ENCODE assay signal across 17 mouse cellular contexts in genomic region chr12:17725592-17725991, GRCm38 (mm10). TPM values are rescaled to one million over a fixed set of nuclear protein-coding genes. Genes with fewer than 3 reads are reported as not detected.
A peak's percentile ranks its signal among the peaks of the same experiment; 100 is the strongest.
DNase-seq lines count a peak whose midpoint lies in the region; ATAC-seq and TF ChIP-seq lines count a peak whose summit lies in the region.
"Had no signal": no experiment of that assay in that cellular context is flagged by ENCODE, and none has a peak within 500 bp of the region (broad histone marks: within the 10 kb centered on the region; RNA-seq: fewer than 3 reads in every experiment).

No protein-coding gene starts in this region.

- TF ChIP-seq CTCF in lung, postnatal 0 days (IDR thresholded peaks at IDR 0.05): no peak

- peak overlapping the region; percentile 72 for H3K27ac ChIP-seq in heart, embryonic 10.5 days
- peak overlapping the region; percentile 85; the same call in 1 of the 2 replicates for H3K27ac ChIP-seq in lung, postnatal 0 days (ENCODE audit: low read length)
- H3K27ac ChIP-seq in liver, embryonic 11.5 days (ENCODE audit: low read depth, low read length): peak overlapping the region; percentile 82
- peak overlapping the region; percentile 83 for H3K27ac ChIP-seq in stomach, embryonic 16.5 days (ENCODE audit: low read length)
- H3K27ac ChIP-seq: heart, embryonic 13.5 days; neural tube, embryonic 12.5 days had no signal

- no peak overlapping the region for H3K4me2 ChIP-seq in lung, postnatal 0 days (replicated peaks; ENCODE audit: low read depth, low read length)
- H3K4me2 ChIP-seq in liver, embryonic 11.5 days: peak overlapping the region; percentile 45
- no peak overlapping the region for H3K4me2 ChIP-seq in stomach, embryonic 16.5 days (ENCODE audit: low read depth, low read length)
- H3K4me2 ChIP-seq: heart, embryonic 13.5 days; neural tube, embryonic 12.5 days had no signal

- no peak overlapping the region for H3K9ac ChIP-seq in lung, postnatal 0 days (replicated peaks; ENCODE audit: low read depth)
- H3K9ac ChIP-seq in liver, embryonic 11.5 days (ENCODE audit: low read depth, low read length): peak overlapping the region; percentile 49
- peak overlapping the region; percentile 48 for H3K9ac ChIP-seq in stomach, embryonic 16.5 days (ENCODE audit: low read length)
- H3K9ac ChIP-seq: forebrain, postnatal 0 days; heart, embryonic 13.5 days; neural tube, embryonic 12.5 days had no signal

- H3K4me1 ChIP-seq in heart, embryonic 10.5 days: peaks cover 45% of the 10 kb centered on the region
- H3K4me1 ChIP-seq in lung, postnatal 0 days (ENCODE audit: insufficient read depth, low read depth, low read length): peaks cover 38% of the 10 kb centered on the region
- H3K4me1 ChIP-seq in liver, embryonic 11.5 days (replicated peaks; ENCODE audit: control insufficient read depth, insufficient read depth, low read length): peaks cover 52% of the 10 kb centered on the region
- peaks cover 47% of the 10 kb centered on the region for H3K4me1 ChIP-seq in stomach, embryonic 16.5 days (ENCODE audit: control insufficient read depth, insufficient read depth, low read length)

- no peaks in the 10 kb centered on the region for H3K36me3 ChIP-seq in heart, embryonic 10.5 days
- H3K36me3 ChIP-seq in lung, postnatal 0 days (ENCODE audit: insufficient read depth, low read length): no peaks in the 10 kb centered on the region
- no peaks in the 10 kb centered on the region for H3K36me3 ChIP-seq in liver, embryonic 11.5 days (ENCODE audit: control insufficient read depth, insufficient read depth, low read length)
- no peaks in the 10 kb centered on the region for H3K36me3 ChIP-seq in stomach, embryonic 16.5 days (ENCODE audit: control insufficient read depth, insufficient read depth, low read length)
- H3K36me3 ChIP-seq: heart, embryonic 13.5 days; neural tube, embryonic 12.5 days had no signal

- no peak overlapping the region for H3K4me3 ChIP-seq in heart, embryonic 10.5 days
- H3K4me3 ChIP-seq in lung, postnatal 0 days (ENCODE audit: low read depth, low read length): no peak overlapping the region
- H3K4me3 ChIP-seq in liver, embryonic 11.5 days (ENCODE audit: low read depth, low read length): no peak overlapping the region
- H3K4me3 ChIP-seq in stomach, embryonic 16.5 days (replicated peaks; ENCODE audit: low read length): no peak overlapping the region
- H3K4me3 ChIP-seq: heart, embryonic 13.5 days; neural tube, embryonic 12.5 days had no signal

- H3K27me3 ChIP-seq in heart, embryonic 10.5 days (ENCODE audit: insufficient read depth, poor library complexity, severe bottlenecking): no peaks in the 10 kb centered on the region
- no peaks in the 10 kb centered on the region for H3K27me3 ChIP-seq in lung, postnatal 0 days (replicated peaks; ENCODE audit: insufficient read depth, low read length)
- no peaks in the 10 kb centered on the region for H3K27me3 ChIP-seq in liver, embryonic 11.5 days (replicated peaks; ENCODE audit: control insufficient read depth, insufficient read depth, low read length)
- H3K27me3 ChIP-seq in stomach, embryonic 16.5 days (ENCODE audit: control insufficient read depth, insufficient read depth, low read length): no peaks in the 10 kb centered on the region
- H3K27me3 ChIP-seq: heart, embryonic 13.5 days; neural tube, embryonic 12.5 days had no signal

- TF ChIP-seq EP300 in lung, postnatal 0 days (IDR thresholded peaks at IDR 0.05): no peak

- DNase-seq in heart, embryonic 10.5 days (ENCODE audit: low spot score): no peak
- DNase-seq in heart, postnatal 4 days: no peak
- DNase-seq in lung, postnatal 0 days (ENCODE audit: low spot score): no peak
- DNase-seq in lung, postnatal 14 days: no peak
- DNase-seq in liver, embryonic 11.5 days (ENCODE audit: low spot score): no peak
- no peak for DNase-seq in cerebellum, adult 11-12 months
- DNase-seq: cerebellum, adult 9-10 months; embryo, embryonic 11 days; forebrain, postnatal 0 days; gastrocnemius, postnatal 25 days; left cerebral cortex, postnatal 4 days; right cerebral cortex, postnatal 4 days had no signal

- no peak for ATAC-seq in lung, postnatal 0 days
- ATAC-seq in liver, embryonic 11.5 days (replicated peaks; ENCODE audit: low FRiP score): peak; percentile 48
- ATAC-seq in stomach, embryonic 16.5 days (ENCODE audit: insufficient read depth, low FRiP score): no peak
- ATAC-seq in megakaryocyte-erythroid progenitor cell, adult 5-6 weeks (replicated peaks; ENCODE audit: low FRiP score, low TSS enrichment, poor library complexity, severe bottlenecking): no peak
- ATAC-seq: hindbrain, postnatal 0 days had no signal

- H3K9me3 ChIP-seq in heart, embryonic 10.5 days: no peaks in the 10 kb centered on the region
- H3K9me3 ChIP-seq in lung, postnatal 0 days (ENCODE audit: low read length): no peaks in the 10 kb centered on the region
- H3K9me3 ChIP-seq in liver, embryonic 11.5 days (ENCODE audit: control insufficient read depth, low read length): no peaks in the 10 kb centered on the region
- no peaks in the 10 kb centered on the region for H3K9me3 ChIP-seq in stomach, embryonic 16.5 days (replicated peaks; ENCODE audit: control insufficient read depth, low read length)
- H3K9me3 ChIP-seq: heart, embryonic 13.5 days; neural tube, embryonic 12.5 days had no signal

- 47% methylated on average over 6 of the region's 6 CpGs for WGBS in heart, embryonic 10.5 days
- 62% methylated on average over 6 of the region's 6 CpGs for WGBS in lung, postnatal 0 days
- 18% methylated on average over 6 of the region's 6 CpGs for WGBS in liver, embryonic 11.5 days
- 50% methylated on average over 6 of the region's 6 CpGs for WGBS in stomach, embryonic 16.5 days

RNA-seq across cellular contexts. Expression of gene Hpcal1, which starts 34.9 kb away (rescaled TPM):
- polyA plus RNA-seq in heart, embryonic 10.5 days (2016; fragmentation: Nextera tagmentation; extraction: Ambion mirVana): 18.4 and 25.4 TPM in 2 replicates
- 10 to 100 TPM; 17.9 to 19.8 TPM for total RNA-seq in heart, postnatal 4 days (2021)
- 127 and 145 TPM in 2 replicates for polyA plus RNA-seq in lung, postnatal 0 days (2015; fragmentation: Nextera tagmentation; extraction: Ambion mirVana)
- 30.2 and 31.8 TPM in 2 replicates for polyA plus RNA-seq in liver, embryonic 11.5 days (2014; fragmentation: Nextera tagmentation; extraction: Ambion mirVana)
- polyA plus RNA-seq in stomach, embryonic 16.5 days (2015; fragmentation: Nextera tagmentation; extraction: Ambion mirVana): 64.1 and 72.2 TPM in 2 replicates
- 4.3 and 13.0 TPM in 2 replicates for total RNA-seq in megakaryocyte-erythroid progenitor cell, adult 5-6 weeks (2014; fragmentation: Nextera tagmentation)
- 3.0 and 6.8 TPM in 2 replicates for total RNA-seq in megakaryocyte-erythroid progenitor cell, adult 5-6 weeks (2017)
